Mouse (Mus musculus) spleen, adult 2 months (tissue): Measurements from ENCODE around the gene Exoc6.

Experiments
- CTCF ChIP-seq: fragments of 200-500 bp; IDR thresholded peaks from 2 replicates; pipeline ENCODE4 v1.5.1; 2011; ENCODE audit warnings: mild to moderate bottlenecking, inconsistent platforms; ENCODE audit not compliant: insufficient read depth, insufficient read length, insufficient replicate concordance; ENCODE audit errors: extremely low read depth
- POLR2A ChIP-seq: fragments of 200-500 bp; IDR thresholded peaks from 2 replicates; pipeline ENCODE4 v1.6.1; 2011; ENCODE audit warnings: low read depth, low read length, inconsistent platforms

DNA sequence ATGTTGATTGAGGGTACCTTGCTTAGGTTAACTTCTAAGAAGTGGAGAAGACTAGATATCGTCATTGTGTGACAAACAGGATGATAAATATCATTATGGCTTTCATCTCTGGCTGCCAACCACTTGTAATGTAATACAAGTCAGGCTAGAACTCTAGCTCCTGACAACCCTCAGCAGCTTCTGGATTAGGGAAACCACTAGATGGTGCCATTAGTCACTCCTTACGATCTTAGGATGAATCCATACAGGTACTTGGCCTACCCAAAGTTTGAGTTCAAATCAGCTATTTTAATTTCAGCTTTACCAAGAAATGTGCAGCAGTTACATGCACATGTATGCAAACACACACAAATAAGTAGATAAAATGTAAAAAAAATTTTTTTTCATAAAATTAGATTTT, 97.8 kb downstream of the Exoc6 start:
- TF ChIP-seq POLR2A (no peak), CTCF (no peak)
